Mouse (Mus musculus): ENCODE data around the gene Edem3. TPM values are rescaled to one million over a fixed set of nuclear protein-coding genes. Genes with fewer than 3 reads are reported as not detected.

Edem3 gene
- polyA plus RNA-seq, 1 experiment = 22.6 TPM

GRCm38 (mm10) chr1:151764236-151764635 lies 9.1 kb downstream of the Edem3 start:
- no peak overlapping the region for H3K4me3 ChIP-seq (ENCODE audit: low read depth, low read length)
- no peak overlapping the region for H3K27ac ChIP-seq (ENCODE audit: insufficient read depth, low read length)
- H3K36me3 ChIP-seq (ENCODE audit: control insufficient read depth, insufficient read depth, low read length, poor library complexity, severe bottlenecking) = no peaks in the 10 kb centered on the region; the same call in 1 of the 2 replicates
- H3K4me1 ChIP-seq (ENCODE audit: control insufficient read depth, insufficient read depth, low read length) = no peaks in the 10 kb centered on the region
- no peak overlapping the region for H3K9ac ChIP-seq (ENCODE audit: low read depth, poor library complexity, severe bottlenecking)
- TF ChIP-seq POLR2A (IDR thresholded peaks at IDR 0.05; ENCODE audit: insufficient read depth, low read length) (no peak), CTCF (IDR thresholded peaks at IDR 0.05; ENCODE audit: low read depth, low read length) (no peak), EP300 (IDR thresholded peaks at IDR 0.05; ENCODE audit: insufficient read depth, low read depth, low read length) (no peak)
- no peaks in the 10 kb centered on the region for H3K27me3 ChIP-seq (ENCODE audit: control insufficient read depth, insufficient read depth, low read length, poor library complexity, severe bottlenecking)
- H3K9me3 ChIP-seq (replicated peaks; ENCODE audit: control insufficient read depth, insufficient read depth, low read length, poor library complexity, severe bottlenecking) = no peaks in the 10 kb centered on the region

DNA sequence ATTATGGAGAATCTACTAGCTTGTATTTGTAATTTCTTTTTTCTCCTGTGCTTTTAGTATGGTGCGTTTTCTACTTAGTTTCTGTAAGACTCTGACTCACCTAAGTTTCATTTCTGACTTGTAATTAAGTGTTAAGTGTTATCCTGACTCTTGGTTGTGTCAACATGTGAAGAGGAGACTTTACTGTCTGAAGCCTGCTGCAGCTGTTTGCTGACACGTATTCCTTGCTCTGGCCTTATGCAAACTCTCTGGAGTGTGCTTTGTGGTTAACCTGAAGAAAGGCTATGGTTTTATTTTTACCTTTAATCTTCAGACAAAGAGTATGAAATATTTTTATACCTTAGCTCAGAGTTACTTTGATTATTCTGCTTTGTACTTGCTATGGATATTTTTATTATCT lies 11.0 kb downstream of the Edem3 start:
- Histone ChIP-seq H3K4me3 (ENCODE audit: low read depth, low read length) (no peak overlapping the region), H3K4me1 (ENCODE audit: control insufficient read depth, insufficient read depth, low read length) (no peaks in the 10 kb centered on the region), H3K36me3 (ENCODE audit: control insufficient read depth, insufficient read depth, low read length, poor library complexity, severe bottlenecking) (peaks cover 2% of the 10 kb centered on the region; the same call in 1 of the 2 replicates), H3K27ac (ENCODE audit: insufficient read depth, low read length) (no peak overlapping the region), H3K9me3 (replicated peaks; ENCODE audit: control insufficient read depth, insufficient read depth, low read length, poor library complexity, severe bottlenecking) (no peaks in the 10 kb centered on the region), H3K27me3 (ENCODE audit: control insufficient read depth, insufficient read depth, low read length, poor library complexity, severe bottlenecking) (no peaks in the 10 kb centered on the region), H3K9ac (ENCODE audit: low read depth, poor library complexity, severe bottlenecking) (no peak overlapping the region)
- no peak for TF ChIP-seq CTCF (IDR thresholded peaks at IDR 0.05; ENCODE audit: low read depth, low read length)
- no peak for TF ChIP-seq POLR2A (IDR thresholded peaks at IDR 0.05; ENCODE audit: insufficient read depth, low read length)
- no peak for TF ChIP-seq EP300 (IDR thresholded peaks at IDR 0.05; ENCODE audit: insufficient read depth, low read depth, low read length)

DNA sequence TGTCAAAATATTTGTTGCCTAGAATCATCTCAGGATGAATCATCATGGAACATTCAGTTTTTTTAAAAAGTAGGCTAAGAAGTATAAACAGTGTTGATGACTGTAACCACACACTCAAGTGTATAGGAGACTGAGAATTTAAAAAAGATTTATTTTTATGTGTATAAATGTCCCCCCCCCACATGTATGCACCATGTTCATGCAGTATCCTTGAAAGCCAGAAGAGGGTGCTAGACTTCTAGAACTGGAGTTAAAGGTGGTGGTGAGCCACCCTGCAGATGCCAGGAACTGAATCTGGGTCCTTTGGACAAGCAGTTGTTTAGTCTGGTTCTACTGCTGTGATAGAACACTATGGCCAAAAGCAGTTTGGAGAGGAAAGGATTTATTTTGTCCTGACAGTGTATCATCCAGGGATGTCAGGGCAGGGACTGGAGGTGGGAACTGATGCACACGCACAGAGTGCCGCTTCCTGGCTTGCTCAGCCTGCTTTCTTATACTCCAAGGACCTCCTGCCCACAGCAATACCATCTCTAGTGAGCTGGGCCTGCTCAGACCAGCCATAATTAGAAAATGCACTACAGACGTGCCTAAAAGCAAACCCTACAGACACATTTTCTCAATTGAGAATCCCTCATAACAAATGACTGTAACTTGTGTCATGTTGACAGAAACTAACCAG lies 11.9 kb downstream of the Edem3 start:
- H3K4me1 ChIP-seq (ENCODE audit: control insufficient read depth, insufficient read depth, low read length) = no peaks in the 10 kb centered on the region
- no peak overlapping the region for H3K9ac ChIP-seq (ENCODE audit: low read depth, poor library complexity, severe bottlenecking)
- no peaks in the 10 kb centered on the region for H3K9me3 ChIP-seq (replicated peaks; ENCODE audit: control insufficient read depth, insufficient read depth, low read length, poor library complexity, severe bottlenecking)
- no peak overlapping the region for H3K27ac ChIP-seq (ENCODE audit: insufficient read depth, low read length)
- H3K27me3 ChIP-seq (ENCODE audit: control insufficient read depth, insufficient read depth, low read length, poor library complexity, severe bottlenecking) = no peaks in the 10 kb centered on the region
- TF ChIP-seq CTCF (IDR thresholded peaks at IDR 0.05; ENCODE audit: low read depth, low read length) (peak; percentile 18), EP300 (IDR thresholded peaks at IDR 0.05; ENCODE audit: insufficient read depth, low read depth, low read length) (no peak)
- H3K36me3 ChIP-seq (ENCODE audit: control insufficient read depth, insufficient read depth, low read length, poor library complexity, severe bottlenecking) = peaks cover 2% of the 10 kb centered on the region; the same call in 1 of the 2 replicates
- H3K4me3 ChIP-seq (ENCODE audit: low read depth, low read length) = no peak overlapping the region

- Histone ChIP-seq H3K4me1 (ENCODE audit: control insufficient read depth, insufficient read depth, low read length) (no peaks in the 10 kb centered on the region), H3K27ac (ENCODE audit: insufficient read depth, low read length) (no peak overlapping the region), H3K9ac (ENCODE audit: low read depth, poor library complexity, severe bottlenecking) (no peak overlapping the region), H3K27me3 (ENCODE audit: control insufficient read depth, insufficient read depth, low read length, poor library complexity, severe bottlenecking) (no peaks in the 10 kb centered on the region), H3K9me3 (replicated peaks; ENCODE audit: control insufficient read depth, insufficient read depth, low read length, poor library complexity, severe bottlenecking) (no peaks in the 10 kb centered on the region), H3K4me3 (ENCODE audit: low read depth, low read length) (no peak overlapping the region), H3K36me3 (ENCODE audit: control insufficient read depth, insufficient read depth, low read length, poor library complexity, severe bottlenecking) (peaks cover 2% of the 10 kb centered on the region; the same call in 1 of the 2 replicates)
- no peak for TF ChIP-seq CTCF (IDR thresholded peaks at IDR 0.05; ENCODE audit: low read depth, low read length)
- TF ChIP-seq POLR2A (IDR thresholded peaks at IDR 0.05; ENCODE audit: insufficient read depth, low read length) = no peak
- no peak for TF ChIP-seq EP300 (IDR thresholded peaks at IDR 0.05; ENCODE audit: insufficient read depth, low read depth, low read length)
Observed at GRCm38 (mm10) chr1:151769200-151769913, 14.2 kb downstream of the Edem3 start.

- TF ChIP-seq CTCF (IDR thresholded peaks at IDR 0.05; ENCODE audit: low read depth, low read length) = no peak
- Histone ChIP-seq H3K27me3 (ENCODE audit: control insufficient read depth, insufficient read depth, low read length, poor library complexity, severe bottlenecking) (no peaks in the 10 kb centered on the region), H3K4me1 (ENCODE audit: control insufficient read depth, insufficient read depth, low read length) (no peaks in the 10 kb centered on the region), H3K9me3 (replicated peaks; ENCODE audit: control insufficient read depth, insufficient read depth, low read length, poor library complexity, severe bottlenecking) (no peaks in the 10 kb centered on the region), H3K27ac (ENCODE audit: insufficient read depth, low read length) (no peak overlapping the region), H3K4me3 (ENCODE audit: low read depth, low read length) (no peak overlapping the region), H3K36me3 (ENCODE audit: control insufficient read depth, insufficient read depth, low read length, poor library complexity, severe bottlenecking) (peaks cover 8% of the 10 kb centered on the region), H3K9ac (ENCODE audit: low read depth, poor library complexity, severe bottlenecking) (no peak overlapping the region)
Observed at GRCm38 (mm10) chr1:151777616-151778015, 22.4 kb downstream of the Edem3 start.

DNA sequence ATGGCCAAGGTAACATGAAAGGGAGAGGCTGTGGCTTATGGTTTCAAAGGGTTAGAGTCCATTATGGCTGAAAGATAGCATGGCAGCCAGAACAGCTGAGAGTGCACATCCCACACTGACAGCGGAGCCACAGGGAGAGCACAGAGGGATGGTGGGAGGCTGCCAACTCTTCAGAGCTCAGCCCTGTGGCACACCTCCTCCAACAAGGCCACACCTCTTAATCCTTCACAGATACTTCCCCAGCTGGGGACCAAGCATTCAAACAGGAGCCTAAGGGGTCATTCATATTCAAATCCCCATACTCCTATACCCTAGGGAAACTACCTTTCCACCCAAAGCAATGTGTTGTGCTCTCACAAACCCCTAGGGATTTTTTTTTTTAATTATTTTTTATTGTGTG lies 23.4 kb downstream of the Edem3 start:
- TF ChIP-seq EP300 (IDR thresholded peaks at IDR 0.05; ENCODE audit: insufficient read depth, low read depth, low read length) (no peak), CTCF (IDR thresholded peaks at IDR 0.05; ENCODE audit: low read depth, low read length) (no peak), POLR2A (IDR thresholded peaks at IDR 0.05; ENCODE audit: insufficient read depth, low read length) (no peak)
- Histone ChIP-seq H3K36me3 (ENCODE audit: control insufficient read depth, insufficient read depth, low read length, poor library complexity, severe bottlenecking) (peaks cover 8% of the 10 kb centered on the region), H3K9me3 (replicated peaks; ENCODE audit: control insufficient read depth, insufficient read depth, low read length, poor library complexity, severe bottlenecking) (no peaks in the 10 kb centered on the region), H3K4me3 (ENCODE audit: low read depth, low read length) (no peak overlapping the region), H3K27me3 (ENCODE audit: control insufficient read depth, insufficient read depth, low read length, poor library complexity, severe bottlenecking) (no peaks in the 10 kb centered on the region), H3K27ac (ENCODE audit: insufficient read depth, low read length) (no peak overlapping the region), H3K4me1 (ENCODE audit: control insufficient read depth, insufficient read depth, low read length) (no peaks in the 10 kb centered on the region), H3K9ac (ENCODE audit: low read depth, poor library complexity, severe bottlenecking) (no peak overlapping the region)
